Mouse (Mus musculus) liver, embryonic 11.5 days (tissue): Measurements from ENCODE around the gene Stx8. TPM values are rescaled to one million over a fixed set of nuclear protein-coding genes. Genes with fewer than 3 reads are reported as not detected.

ENCODE experiments used
- ATAC-seq: fragments of 200-750 bp; cut with Nextera tagmentation; replicated peaks from 2 replicates; pipeline ENCODE4 v1.8.0; 2017; ENCODE audit warnings: moderate number of reproducible peaks, mild to moderate bottlenecking, moderate TSS enrichment, moderate library complexity; ENCODE audit not compliant: low FRiP score
- DNase-seq: peaks from one replicate; pipeline ENCODE4 v3.0.0-alpha.2; 2017; ENCODE audit warnings: low spot score
- H3K27ac ChIP-seq: fragments of 300-500 bp; sonication (generic); 2 replicates; pipeline ENCODE4 v1.5.1; 2014; ENCODE audit warnings: mild to moderate bottlenecking, low read depth, low read length, control low read depth
- H3K27me3 ChIP-seq: fragments of 300-500 bp; sonication (generic); replicated peaks from 2 replicates; pipeline ENCODE4 v1.6.1; 2014; ENCODE audit warnings: low read length, mixed read lengths; ENCODE audit not compliant: control insufficient read depth, insufficient read depth
- H3K36me3 ChIP-seq: fragments of 300-500 bp; sonication (generic); 2 replicates; pipeline ENCODE4 v1.6.1; 2014; ENCODE audit warnings: mild to moderate bottlenecking, low read length, moderate library complexity, mixed read lengths; ENCODE audit not compliant: control insufficient read depth, insufficient read depth
- H3K4me1 ChIP-seq: fragments of 300-500 bp; sonication (generic); replicated peaks from 2 replicates; pipeline ENCODE4 v1.6.1; 2014; ENCODE audit warnings: low read length, mixed read lengths; ENCODE audit not compliant: control insufficient read depth, insufficient read depth
- H3K4me2 ChIP-seq: fragments of 300-500 bp; sonication (generic); 2 replicates; pipeline ENCODE4 v1.6.1; 2014; ENCODE audit warnings: mild to moderate bottlenecking, control low read depth, moderate library complexity
- H3K4me3 ChIP-seq: fragments of 300-500 bp; sonication (generic); 2 replicates; pipeline ENCODE4 v1.5.1; 2014; ENCODE audit warnings: low read depth, low read length, control low read depth
- H3K9ac ChIP-seq: fragments of 300-500 bp; sonication (generic); 2 replicates; pipeline ENCODE4 v1.6.1; 2014; ENCODE audit warnings: low read depth, low read length, control low read depth
- H3K9me3 ChIP-seq: fragments of 300-500 bp; sonication (generic); 2 replicates; pipeline ENCODE4 v1.6.1; 2016; ENCODE audit warnings: low read length, inconsistent platforms, mixed read lengths; ENCODE audit not compliant: control insufficient read depth
- WGBS: fragments of 180-500 bp; shearing (Covaris S2); extraction: QIAGEN DNeasy Blood & Tissue Kit; methylation state at CpG from one replicate; pipeline ENCODE4 v1.1.7; 2014; 5-methylcytosine and 5-hydroxymethylcytosine counted together
- polyA plus RNA-seq: library from polyadenylated mRNA; unstranded; fragments of >200 nt; fragmentation: Nextera tagmentation; extraction: Ambion mirVana; gene quantifications from 2 replicates; pipeline ENCODE4 v1.2.1, GENCODE M21; 2014

Gene Stx8
- polyA plus RNA-seq, 1 experiment from 2014 or later: 45.8 TPM

DNA sequence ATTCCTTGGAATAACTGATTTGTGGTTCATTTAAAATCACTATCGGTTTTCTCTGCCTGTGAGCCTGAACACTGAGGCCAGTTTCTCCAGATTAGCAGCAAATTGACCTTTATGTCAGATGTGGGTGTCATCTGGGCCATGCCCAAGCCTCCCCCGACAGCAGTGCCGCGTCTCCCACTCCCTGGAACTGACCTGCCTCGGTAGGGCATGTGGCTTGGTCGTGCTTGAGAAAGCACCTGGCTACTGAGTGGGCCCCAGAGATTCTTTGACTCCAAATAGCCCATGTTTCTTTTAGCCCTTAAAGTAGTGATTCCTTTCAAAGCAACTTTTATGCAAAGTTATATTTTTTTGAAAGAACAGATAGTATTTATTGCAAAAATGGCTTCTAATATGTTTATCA lies 155.3 kb downstream of the Stx8 start:
- 67% methylated on average over 6 of the region's 6 CpGs for WGBS
- DNase-seq (no peak), ATAC-seq (no peak)
- no peak overlapping the region for H3K4me2 ChIP-seq
- H3K4me1 ChIP-seq: no peaks in the 10 kb centered on the region
- H3K27ac ChIP-seq: no peak overlapping the region
- no peaks in the 10 kb centered on the region for H3K9me3 ChIP-seq
- no peaks in the 10 kb centered on the region for H3K36me3 ChIP-seq
- H3K27me3 ChIP-seq: no peaks in the 10 kb centered on the region
- H3K4me3 ChIP-seq: no peak overlapping the region
- H3K9ac ChIP-seq: no peak overlapping the region

DNA sequence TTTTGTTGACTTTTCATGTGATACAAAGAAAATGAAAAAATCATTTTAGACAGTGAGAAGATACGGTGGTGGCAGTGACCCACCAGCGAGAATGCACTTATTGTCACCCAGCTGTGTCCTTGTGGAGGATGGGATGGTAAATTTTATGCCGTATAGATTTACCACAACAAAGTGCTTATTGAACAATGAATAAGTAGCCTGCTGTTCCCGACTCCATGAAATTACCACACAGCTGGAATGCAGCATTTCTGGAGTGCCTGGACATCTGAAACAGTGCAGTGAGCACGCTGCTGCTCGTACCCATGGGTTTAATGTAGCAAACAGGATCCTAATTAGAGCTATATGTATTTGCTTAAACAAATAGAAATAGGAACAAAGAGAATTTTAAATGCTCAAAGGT lies 155.7 kb downstream of the Stx8 start:
- H3K9me3 ChIP-seq: no peaks in the 10 kb centered on the region
- no peak overlapping the region for H3K9ac ChIP-seq
- H3K27me3 ChIP-seq: no peaks in the 10 kb centered on the region
- H3K4me2 ChIP-seq: no peak overlapping the region
- DNase-seq (no peak), ATAC-seq (no peak)
- 77% methylated on average over 6 of the region's 6 CpGs for WGBS
- H3K27ac ChIP-seq: no peak overlapping the region
- no peaks in the 10 kb centered on the region for H3K4me1 ChIP-seq
- no peaks in the 10 kb centered on the region for H3K36me3 ChIP-seq
- no peak overlapping the region for H3K4me3 ChIP-seq

DNA sequence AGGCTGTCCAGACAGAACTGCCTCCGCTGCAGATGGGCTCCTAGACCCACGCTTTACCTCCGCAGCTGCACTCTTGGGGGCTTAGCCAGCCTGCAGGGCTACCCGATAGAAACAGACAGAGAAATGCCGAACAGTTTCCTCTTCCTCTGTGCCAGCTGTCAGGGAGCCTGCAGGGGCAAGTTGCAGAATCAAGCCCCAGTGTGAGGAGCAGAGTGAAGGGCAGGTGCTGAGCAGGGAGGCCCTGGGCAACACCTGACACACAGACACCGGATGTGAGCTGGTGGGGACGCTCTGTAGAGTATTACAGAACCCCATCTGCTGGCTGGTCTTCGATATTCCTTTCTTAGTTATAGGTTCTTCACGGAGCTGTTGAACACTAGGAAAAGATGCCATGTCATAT lies 160.1 kb downstream of the Stx8 start:
- no peak overlapping the region for H3K27ac ChIP-seq
- H3K4me3 ChIP-seq: no peak overlapping the region
- WGBS: 87% methylated on average over 9 of the region's 9 CpGs
- H3K4me1 ChIP-seq: no peaks in the 10 kb centered on the region
- no peaks in the 10 kb centered on the region for H3K9me3 ChIP-seq
- H3K27me3 ChIP-seq: no peaks in the 10 kb centered on the region
- DNase-seq: no peak
- no peaks in the 10 kb centered on the region for H3K36me3 ChIP-seq
- no peak overlapping the region for H3K4me2 ChIP-seq
- no peak overlapping the region for H3K9ac ChIP-seq
- no peak for ATAC-seq

DNA sequence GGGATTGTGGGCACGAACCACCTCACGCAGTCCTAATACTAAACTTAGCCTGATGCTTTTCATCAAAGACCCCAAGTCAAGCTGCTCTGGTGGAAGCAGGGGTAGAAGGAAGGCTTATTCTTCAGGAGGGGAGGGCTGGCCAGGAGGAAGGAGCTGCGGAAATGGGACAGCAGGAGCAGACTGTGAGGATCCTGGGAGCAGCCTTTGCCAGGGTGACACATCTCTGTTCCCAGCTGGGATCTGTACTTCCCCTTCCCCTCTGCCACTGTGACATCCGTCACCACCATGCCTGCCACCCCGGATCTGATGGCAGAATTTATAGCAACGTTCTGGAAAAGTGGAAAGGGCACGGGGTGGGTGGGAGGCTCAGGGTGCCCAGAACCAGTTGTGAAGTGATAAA lies 168.5 kb downstream of the Stx8 start:
- no peak overlapping the region for H3K27ac ChIP-seq
- H3K9me3 ChIP-seq: no peaks in the 10 kb centered on the region
- H3K36me3 ChIP-seq: no peaks in the 10 kb centered on the region
- no peaks in the 10 kb centered on the region for H3K27me3 ChIP-seq
- DNase-seq (no peak), ATAC-seq (no peak)
- no peaks in the 10 kb centered on the region; the same call in 1 of the 2 replicates for H3K4me1 ChIP-seq
- H3K4me3 ChIP-seq: no peak overlapping the region
- H3K4me2 ChIP-seq: no peak overlapping the region
- WGBS: 66% methylated on average over 7 of the region's 7 CpGs
- no peak overlapping the region for H3K9ac ChIP-seq

DNA sequence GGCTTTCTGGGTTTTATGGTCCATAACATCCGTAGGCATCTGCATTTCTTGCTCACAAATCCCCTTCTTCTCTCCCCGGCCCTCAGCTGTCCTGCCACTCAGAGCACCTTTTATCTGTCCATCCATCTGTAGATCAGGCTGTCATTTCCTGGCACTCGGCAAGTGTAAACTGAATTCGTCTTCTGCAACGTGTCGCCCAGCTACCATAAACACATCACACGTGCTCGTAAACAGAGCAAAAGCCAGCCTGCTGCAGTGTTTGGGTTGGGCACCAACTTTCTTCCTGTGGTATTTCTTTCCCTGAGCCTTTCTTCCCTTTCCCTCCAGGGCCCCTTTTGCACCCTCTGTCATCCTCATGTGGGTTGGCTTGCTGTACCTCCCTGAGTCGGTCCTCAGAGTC lies 169.4 kb downstream of the Stx8 start:
- Histone ChIP-seq H3K4me2 (no peak overlapping the region), H3K27ac (no peak overlapping the region)
- WGBS: 40% methylated on average over 9 of the region's 9 CpGs

DNA sequence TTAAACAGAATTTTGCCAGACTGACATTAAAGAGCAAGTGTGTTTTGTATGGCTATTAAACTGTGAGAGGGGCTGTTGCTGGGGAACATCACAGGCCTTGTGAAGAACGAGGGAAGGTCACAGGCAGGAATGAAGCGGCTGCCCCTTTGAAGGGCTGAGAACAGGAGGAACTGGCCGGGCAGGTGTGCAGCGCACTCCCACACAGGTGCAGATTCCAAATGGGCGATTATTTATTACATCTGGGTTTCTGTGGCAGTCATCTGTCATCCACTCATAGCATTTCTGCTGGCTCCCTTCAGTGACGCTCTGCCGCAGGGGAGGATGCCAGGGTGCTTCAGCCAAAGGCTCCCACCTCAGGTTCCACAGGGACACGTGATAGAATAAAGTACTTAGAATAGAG lies 170.7 kb downstream of the Stx8 start:
- 86% methylated on average over 8 of the region's 8 CpGs for WGBS

More for the DNA sequence above, 169.4 kb downstream of the Stx8 start:
- Histone ChIP-seq H3K36me3 (no peaks in the 10 kb centered on the region), H3K9ac (no peak overlapping the region), H3K9me3 (no peaks in the 10 kb centered on the region), H3K27me3 (no peaks in the 10 kb centered on the region), H3K4me1 (no peaks in the 10 kb centered on the region; the same call in 1 of the 2 replicates), H3K4me3 (no peak overlapping the region)
- DNase-seq (no peak), ATAC-seq (no peak)

DNA sequence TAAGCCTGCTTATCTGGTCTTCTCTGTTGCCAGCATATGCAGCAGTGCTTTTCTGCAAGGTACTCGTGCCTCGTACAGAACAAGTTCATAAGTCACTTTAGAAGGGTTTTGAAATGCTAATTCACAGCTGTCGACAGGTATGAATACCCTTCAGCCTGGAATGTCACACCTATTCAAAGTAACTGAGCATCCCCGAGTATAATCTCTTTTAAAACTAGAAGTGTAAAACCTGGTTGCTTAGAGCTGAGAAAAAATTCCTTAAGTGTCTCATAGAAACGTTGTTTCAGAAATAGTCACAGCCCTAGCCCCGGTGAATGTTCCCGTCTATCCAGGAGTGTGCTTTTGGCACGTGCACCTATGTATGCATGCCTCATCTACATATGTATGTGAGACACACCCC lies 176.3 kb downstream of the Stx8 start:
- no peak for DNase-seq
- Histone ChIP-seq H3K4me2 (no peak overlapping the region), H3K9me3 (no peaks in the 10 kb centered on the region), H3K4me1 (peaks cover 3% of the 10 kb centered on the region; the same call in 1 of the 2 replicates), H3K27ac (no peak overlapping the region), H3K36me3 (no peaks in the 10 kb centered on the region), H3K4me3 (no peak overlapping the region), H3K9ac (no peak overlapping the region), H3K27me3 (no peaks in the 10 kb centered on the region)
- ATAC-seq: no peak
- WGBS: 35% methylated on average over 8 of the region's 8 CpGs

More for the DNA sequence above, 170.7 kb downstream of the Stx8 start:
- Histone ChIP-seq H3K27ac (no peak overlapping the region), H3K4me1 (no peaks in the 10 kb centered on the region; the same call in 1 of the 2 replicates), H3K36me3 (no peaks in the 10 kb centered on the region), H3K9ac (no peak overlapping the region), H3K27me3 (no peaks in the 10 kb centered on the region), H3K4me2 (no peak overlapping the region), H3K4me3 (no peak overlapping the region), H3K9me3 (no peaks in the 10 kb centered on the region)
- DNase-seq (no peak), ATAC-seq (no peak)

DNA sequence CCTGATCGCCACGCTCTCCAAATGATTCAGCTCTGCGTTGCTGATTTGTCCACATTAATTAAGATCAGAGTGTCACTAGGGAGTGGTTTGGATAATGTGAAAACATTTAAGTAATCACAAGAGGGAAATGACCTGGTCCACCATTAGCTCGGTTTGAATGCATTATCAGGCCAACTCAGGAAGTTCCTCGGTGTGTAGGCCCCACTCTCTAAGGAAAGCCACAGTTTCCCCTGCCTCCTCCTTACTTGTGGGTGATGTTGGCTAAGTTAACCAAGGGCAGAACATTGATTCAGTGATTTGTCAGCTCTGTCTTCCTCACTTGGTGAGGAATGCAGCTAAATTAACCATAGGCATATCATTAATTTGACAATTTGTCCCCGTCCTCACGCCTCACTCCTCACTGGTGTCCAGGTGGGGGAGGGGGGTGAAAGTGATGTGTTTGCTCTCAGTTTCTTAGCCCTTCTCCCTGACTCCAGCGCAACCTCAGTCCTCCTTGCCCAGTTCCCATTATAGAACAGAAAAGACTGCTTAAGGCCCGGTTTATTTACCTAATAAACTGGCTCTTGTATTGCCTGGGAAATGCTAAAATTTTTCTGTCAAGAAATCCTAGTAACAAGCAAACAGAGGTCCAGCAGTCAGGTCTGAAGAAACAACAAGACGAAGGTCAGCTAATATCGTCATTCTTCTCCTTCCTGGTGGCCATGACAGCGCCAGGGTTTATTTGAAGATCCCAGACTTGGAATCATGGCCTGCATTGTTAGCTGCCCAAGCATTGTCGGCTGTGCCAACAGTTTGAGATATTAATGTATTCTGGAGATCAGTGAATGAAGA lies 178.5 kb downstream of the Stx8 start:
- H3K4me2 ChIP-seq: no peak overlapping the region
- H3K9ac ChIP-seq: no peak overlapping the region
- ATAC-seq (no peak), DNase-seq (no peak)
- no peaks in the 10 kb centered on the region for H3K27me3 ChIP-seq
- H3K4me3 ChIP-seq: no peak overlapping the region
- H3K9me3 ChIP-seq: no peaks in the 10 kb centered on the region
- H3K27ac ChIP-seq: no peak overlapping the region
- no peaks in the 10 kb centered on the region for H3K36me3 ChIP-seq
- peaks cover 3% of the 10 kb centered on the region; the same call in 1 of the 2 replicates for H3K4me1 ChIP-seq
- 39% methylated on average over 13 of the region's 13 CpGs for WGBS

DNA sequence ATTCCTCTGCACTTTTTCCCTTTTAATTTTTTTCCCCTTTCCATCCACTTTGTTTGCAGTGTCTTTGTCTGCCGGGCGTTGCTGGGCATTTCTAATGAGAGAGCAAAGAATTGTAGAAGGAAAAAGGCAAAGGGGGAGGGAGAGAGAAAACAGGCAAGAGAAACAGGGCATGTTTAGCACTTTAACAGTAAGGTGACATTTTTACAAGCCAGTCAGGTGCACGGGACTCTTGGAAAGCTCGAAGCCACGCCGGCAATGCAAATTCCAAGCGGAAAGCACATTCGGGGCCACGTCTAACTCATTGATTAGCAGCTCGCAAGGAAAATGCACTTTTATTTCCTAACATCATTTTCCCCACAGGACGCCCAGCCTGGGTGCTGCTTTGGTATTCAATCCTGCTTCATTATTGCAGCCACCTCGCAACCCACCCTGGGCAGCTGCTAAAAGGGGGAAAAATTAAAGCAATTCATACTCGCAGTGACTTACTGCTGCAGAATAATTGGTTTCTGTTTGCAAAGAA lies 179.1 kb downstream of the Stx8 start:
- no peak for DNase-seq
- H3K27ac ChIP-seq: no peak overlapping the region

More for the DNA sequence above, 179.1 kb downstream of the Stx8 start:
- no peak overlapping the region for H3K4me2 ChIP-seq
- H3K4me3 ChIP-seq: no peak overlapping the region
- no peak overlapping the region for H3K9ac ChIP-seq
- peaks cover 3% of the 10 kb centered on the region; the same call in 1 of the 2 replicates for H3K4me1 ChIP-seq
- ATAC-seq: no peak
- no peaks in the 10 kb centered on the region for H3K27me3 ChIP-seq
- H3K36me3 ChIP-seq: no peaks in the 10 kb centered on the region
- H3K9me3 ChIP-seq: no peaks in the 10 kb centered on the region
- 51% methylated on average over 13 of the region's 13 CpGs for WGBS
